Mouse (Mus musculus): ENCODE results near the gene Hes5.

Hes5 gene

GRCm38 (mm10) chr4:154943323-154944039 lies 17.2 kb upstream of the Hes5 start:
- no peak for DNase-seq

GRCm38 (mm10) chr4:154944121-154944590 lies 16.6 kb upstream of the Hes5 start:
- peak; percentile 83 for DNase-seq

- DNase-seq: peak; percentile 82
These were observed 14.4 kb upstream of the Hes5 start for GRCm38 (mm10) chr4:154946319-154946718.

- DNase-seq: no peak
These were observed 12.4 kb upstream of the Hes5 start for GRCm38 (mm10) chr4:154948066-154948939.

GRCm38 (mm10) chr4:154948940-154949588 lies 11.7 kb upstream of the Hes5 start:
- DNase-seq: no peak

- no peak for DNase-seq
These were observed 11.1 kb upstream of the Hes5 start for GRCm38 (mm10) chr4:154949589-154949982.

GRCm38 (mm10) chr4:154952461-154953241 lies 8.1 kb upstream of the Hes5 start:
- DNase-seq: no peak

- DNase-seq: no peak
These were observed 4.1 kb upstream of the Hes5 start for GRCm38 (mm10) chr4:154956604-154957003.

GRCm38 (mm10) chr4:154957289-154957993 lies 3.3 kb upstream of the Hes5 start:
- DNase-seq: no peak

- peak; percentile 55 for DNase-seq
These were observed 2.6 kb upstream of the Hes5 start for GRCm38 (mm10) chr4:154958171-154958570.

- no peak for DNase-seq
These were observed 2.1 kb upstream of the Hes5 start for GRCm38 (mm10) chr4:154958621-154959020.

GRCm38 (mm10) chr4:154960021-154960689 lies 568 bp upstream of the Hes5 start:
- DNase-seq: no peak

- peak; percentile 53 for DNase-seq
These were observed 559 bp downstream of the Hes5 start for GRCm38 (mm10) chr4:154961226-154961738.

GRCm38 (mm10) chr4:154961911-154962310 lies 1.2 kb downstream of the Hes5 start:
- no peak for DNase-seq

- no peak for DNase-seq
These were observed 2.0 kb downstream of the Hes5 start for GRCm38 (mm10) chr4:154962683-154963082.

- no peak for DNase-seq
These were observed 2.6 kb downstream of the Hes5 start for GRCm38 (mm10) chr4:154963190-154963836.

- DNase-seq: peak; percentile 95
These were observed 3.3 kb downstream of the Hes5 start, which contains the start of gene Pank4 for GRCm38 (mm10) chr4:154963901-154964580. Gene Pank4, plus strand, starts transcription at chr4:154964123.

GRCm38 (mm10) chr4:154964581-154965235 lies 4.0 kb downstream of the Hes5 start:
- DNase-seq: no peak

GRCm38 (mm10) chr4:154965856-154966255 lies 5.1 kb downstream of the Hes5 start:
- DNase-seq: no peak
